24 mouse cellular contexts compared by ENCODE assay signal in the genomic region with DNA sequence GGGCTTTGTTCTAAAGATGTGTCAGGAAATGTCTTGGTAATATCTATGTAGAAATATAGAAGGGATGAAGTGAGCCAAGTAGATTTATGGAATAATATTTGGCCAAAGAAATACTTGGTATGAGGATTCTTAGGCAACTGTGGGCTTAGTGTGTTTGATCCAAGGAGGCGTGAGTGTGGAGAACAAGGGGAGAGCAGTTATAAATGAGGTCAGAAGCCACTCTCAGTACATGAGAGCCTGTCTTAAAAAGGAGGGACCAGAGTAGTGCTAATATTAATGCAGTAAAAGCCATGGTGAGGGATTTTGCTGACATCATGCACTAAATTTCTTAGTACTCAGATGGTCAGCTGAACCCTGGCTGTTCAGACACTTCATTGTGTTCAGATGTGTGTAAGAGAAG. TPM values are rescaled to one million over a fixed set of nuclear protein-coding genes. Genes with fewer than 3 reads are reported as not detected.
DNase-seq lines count a peak whose midpoint lies in the region; ATAC-seq and TF ChIP-seq lines count a peak whose summit lies in the region.
"Had no signal": no experiment of that assay in that cellular context is flagged by ENCODE, and none has a peak within 500 bp of the region (broad histone marks: within the 10 kb centered on the region; RNA-seq: fewer than 3 reads in every experiment).

No protein-coding gene starts in this region.

- no peak overlapping the region for H3K4me2 ChIP-seq in liver, embryonic 15.5 days
- H3K4me2 ChIP-seq in liver, embryonic 11.5 days: no peak overlapping the region
- no peak overlapping the region for H3K4me2 ChIP-seq in lung, embryonic 16.5 days (ENCODE audit: low read depth, low read length)
- no peak overlapping the region for H3K4me2 ChIP-seq in lung, postnatal 0 days (replicated peaks; ENCODE audit: low read depth, low read length)

- H3K4me3 ChIP-seq in heart, embryonic 10.5 days: no peak overlapping the region
- no peak overlapping the region for H3K4me3 ChIP-seq in liver, embryonic 15.5 days (replicated peaks)
- no peak overlapping the region for H3K4me3 ChIP-seq in liver, embryonic 11.5 days (ENCODE audit: low read depth, low read length)
- no peak overlapping the region for H3K4me3 ChIP-seq in lung, embryonic 16.5 days (ENCODE audit: low read length)
- H3K4me3 ChIP-seq in lung, postnatal 0 days (ENCODE audit: low read depth, low read length): no peak overlapping the region

- WGBS in heart, embryonic 10.5 days: 85% methylated on average over 1 of the region's 1 CpGs
- WGBS in liver, embryonic 15.5 days (ENCODE audit: insufficient replicate concordance): 87% methylated on average over 1 of the region's 1 CpGs
- 85% methylated on average over 1 of the region's 1 CpGs for WGBS in liver, embryonic 11.5 days
- 74% methylated on average over 1 of the region's 1 CpGs for WGBS in lung, embryonic 16.5 days
- WGBS in lung, postnatal 0 days: 61% methylated on average over 1 of the region's 1 CpGs

- H3K4me1 ChIP-seq in heart, embryonic 10.5 days: no peaks in the 10 kb centered on the region
- peaks cover 6% of the 10 kb centered on the region; the same call in 1 of the 2 replicates for H3K4me1 ChIP-seq in liver, embryonic 15.5 days (replicated peaks)
- no peaks in the 10 kb centered on the region; the same call in 1 of the 2 replicates for H3K4me1 ChIP-seq in liver, embryonic 11.5 days (replicated peaks; ENCODE audit: control insufficient read depth, insufficient read depth, low read length)
- no peaks in the 10 kb centered on the region for H3K4me1 ChIP-seq in lung, embryonic 16.5 days (replicated peaks; ENCODE audit: control insufficient read depth, insufficient read depth, low read length)
- no peaks in the 10 kb centered on the region for H3K4me1 ChIP-seq in lung, postnatal 0 days (ENCODE audit: insufficient read depth, low read depth, low read length)

- DNase-seq in heart, adult 11 months: peak; percentile 19
- DNase-seq in heart, embryonic 10.5 days (ENCODE audit: low spot score): no peak
- DNase-seq in liver, embryonic 11.5 days (ENCODE audit: low spot score): no peak
- no peak for DNase-seq in lung, postnatal 36 days
- DNase-seq in lung, postnatal 0 days (ENCODE audit: low spot score): peak; percentile 60
- no peak for DNase-seq in lung, postnatal 4 days
- DNase-seq: adrenal gland, adult 2 months; adrenal gland, adult 8-10 months; adrenal gland, postnatal 10 days; adrenal gland, postnatal 14 days; adrenal gland, postnatal 25 days; adrenal gland, postnatal 36 days; B cell, adult 2 months; cerebellum, adult 11 months; cerebellum, adult 11-12 months had no signal

- H3K9me3 ChIP-seq in heart, embryonic 10.5 days: no peaks in the 10 kb centered on the region
- no peaks in the 10 kb centered on the region for H3K9me3 ChIP-seq in liver, embryonic 15.5 days (replicated peaks)
- no peaks in the 10 kb centered on the region for H3K9me3 ChIP-seq in liver, embryonic 11.5 days (ENCODE audit: control insufficient read depth, low read length)
- no peaks in the 10 kb centered on the region for H3K9me3 ChIP-seq in lung, embryonic 16.5 days (ENCODE audit: control insufficient read depth, low read length)
- no peaks in the 10 kb centered on the region for H3K9me3 ChIP-seq in lung, postnatal 0 days (ENCODE audit: low read length)
- H3K9me3 ChIP-seq: G1E had no signal

- H3K9ac ChIP-seq in liver, embryonic 15.5 days: no peak overlapping the region
- H3K9ac ChIP-seq in liver, embryonic 11.5 days (ENCODE audit: low read depth, low read length): no peak overlapping the region
- H3K9ac ChIP-seq in lung, embryonic 16.5 days (ENCODE audit: low read length): no peak overlapping the region
- H3K9ac ChIP-seq in lung, postnatal 0 days (replicated peaks; ENCODE audit: low read depth): no peak overlapping the region

- ATAC-seq in liver, embryonic 15.5 days (ENCODE audit: insufficient read depth): no peak
- ATAC-seq in liver, embryonic 11.5 days (replicated peaks; ENCODE audit: low FRiP score): no peak
- ATAC-seq in lung, embryonic 16.5 days (ENCODE audit: low read depth): 0 out of 2 replicates have a peak, but pooled peaks have one; percentile 26
- ATAC-seq in lung, postnatal 0 days: peak; percentile 59
- ATAC-seq: activated CD4-positive, CD25-positive, alpha-beta regulatory T cell, adult 4 months; CD4-positive, CD25-positive, alpha-beta regulatory T cell, adult 4 months; Patski had no signal

- no peaks in the 10 kb centered on the region for H3K27me3 ChIP-seq in heart, embryonic 10.5 days (ENCODE audit: insufficient read depth, poor library complexity, severe bottlenecking)
- H3K27me3 ChIP-seq in liver, embryonic 15.5 days: no peaks in the 10 kb centered on the region
- H3K27me3 ChIP-seq in liver, embryonic 11.5 days (replicated peaks; ENCODE audit: control insufficient read depth, insufficient read depth, low read length): no peaks in the 10 kb centered on the region
- no peaks in the 10 kb centered on the region for H3K27me3 ChIP-seq in lung, embryonic 16.5 days (ENCODE audit: control insufficient read depth, insufficient read depth, low read depth, low read length)
- no peaks in the 10 kb centered on the region for H3K27me3 ChIP-seq in lung, postnatal 0 days (replicated peaks; ENCODE audit: insufficient read depth, low read length)
- H3K27me3 ChIP-seq: CH12.LX, Patski had no signal

- no peak for TF ChIP-seq CTCF in lung, postnatal 0 days (IDR thresholded peaks at IDR 0.05)

- TF ChIP-seq EP300 in lung, postnatal 0 days (IDR thresholded peaks at IDR 0.05): no peak

- H3K36me3 ChIP-seq in heart, embryonic 10.5 days: peaks cover 60% of the 10 kb centered on the region
- H3K36me3 ChIP-seq in liver, embryonic 15.5 days (replicated peaks): peaks cover 72% of the 10 kb centered on the region
- H3K36me3 ChIP-seq in liver, embryonic 11.5 days (ENCODE audit: control insufficient read depth, insufficient read depth, low read length): peaks cover 26% of the 10 kb centered on the region
- peaks cover 14% of the 10 kb centered on the region for H3K36me3 ChIP-seq in lung, embryonic 16.5 days (ENCODE audit: control insufficient read depth, insufficient read depth, low read length)
- H3K36me3 ChIP-seq in lung, postnatal 0 days (ENCODE audit: insufficient read depth, low read length): peaks cover 38% of the 10 kb centered on the region; the same call in 1 of the 2 replicates

- no peak overlapping the region for H3K27ac ChIP-seq in heart, embryonic 10.5 days
- H3K27ac ChIP-seq in liver, embryonic 15.5 days (replicated peaks): 0 out of 2 replicates have a peak overlapping the region, but pooled peaks have one; percentile 19
- no peak overlapping the region for H3K27ac ChIP-seq in liver, embryonic 11.5 days (ENCODE audit: low read depth, low read length)
- H3K27ac ChIP-seq in lung, embryonic 16.5 days (ENCODE audit: low read length): no peak overlapping the region
- H3K27ac ChIP-seq in lung, postnatal 0 days (ENCODE audit: low read length): no peak overlapping the region

RNA-seq across cellular contexts. Expression of a gene that starts 7.2 kb away (rescaled TPM):
- not detected in 2 replicates for polyA plus RNA-seq in heart, embryonic 10.5 days (2016; fragmentation: Nextera tagmentation; extraction: Ambion mirVana)
- 0.10 and 0.13 TPM in 2 replicates for polyA plus RNA-seq in liver, embryonic 15.5 days (2015; fragmentation: Nextera tagmentation; extraction: Ambion mirVana)
- polyA plus RNA-seq in liver, embryonic 11.5 days (2014; fragmentation: Nextera tagmentation; extraction: Ambion mirVana): 0.10 TPM in 1 of 2 replicates, not detected in the other
- polyA plus RNA-seq in lung, embryonic 16.5 days (2015; fragmentation: Nextera tagmentation; extraction: Ambion mirVana): not detected in 2 replicates
- not detected in 2 replicates for polyA plus RNA-seq in lung, postnatal 0 days (2015; fragmentation: Nextera tagmentation; extraction: Ambion mirVana)
- polyA plus RNA-seq: activated CD4-positive, CD25-positive, alpha-beta regulatory T cell, adult 4 months; C2C12; G1E; Patski had no signal

RNA-seq across cellular contexts. Expression of a gene that starts 10.0 kb away (rescaled TPM):
- not detected in 2 replicates for polyA plus RNA-seq in heart, embryonic 10.5 days (2016; fragmentation: Nextera tagmentation; extraction: Ambion mirVana)
- not detected in 2 replicates for polyA plus RNA-seq in liver, embryonic 15.5 days (2015; fragmentation: Nextera tagmentation; extraction: Ambion mirVana)
- not detected in 2 replicates for polyA plus RNA-seq in liver, embryonic 11.5 days (2014; fragmentation: Nextera tagmentation; extraction: Ambion mirVana)
- polyA plus RNA-seq in lung, embryonic 16.5 days (2015; fragmentation: Nextera tagmentation; extraction: Ambion mirVana): not detected in 2 replicates
- not detected in 2 replicates for polyA plus RNA-seq in lung, postnatal 0 days (2015; fragmentation: Nextera tagmentation; extraction: Ambion mirVana)
- polyA plus RNA-seq: activated CD4-positive, CD25-positive, alpha-beta regulatory T cell, adult 4 months; adrenal gland, adult 2 months; brain, embryonic 14.5 days; C2C12; CD4-positive, CD25-positive, alpha-beta regulatory T cell, adult 4 months; G1E; Patski had no signal

RNA-seq across cellular contexts. Expression of a gene that starts 11.3 kb away (rescaled TPM):
- 4.3 and 8.4 TPM in 2 replicates for polyA plus RNA-seq in heart, embryonic 10.5 days (2016; fragmentation: Nextera tagmentation; extraction: Ambion mirVana)
- polyA plus RNA-seq in liver, embryonic 15.5 days (2015; fragmentation: Nextera tagmentation; extraction: Ambion mirVana): 11.0 and 11.4 TPM in 2 replicates
- 8.7 and 10.6 TPM in 2 replicates for polyA plus RNA-seq in liver, embryonic 11.5 days (2014; fragmentation: Nextera tagmentation; extraction: Ambion mirVana)
- polyA plus RNA-seq in lung, embryonic 16.5 days (2015; fragmentation: Nextera tagmentation; extraction: Ambion mirVana): 6.7 and 9.7 TPM in 2 replicates
- polyA plus RNA-seq in lung, postnatal 0 days (2015; fragmentation: Nextera tagmentation; extraction: Ambion mirVana): 3.7 and 4.2 TPM in 2 replicates
- polyA plus RNA-seq: activated CD4-positive, CD25-positive, alpha-beta regulatory T cell, adult 4 months; C2C12; G1E had no signal

RNA-seq across cellular contexts. Expression of a gene that starts 30.2 kb away (rescaled TPM):
- polyA plus RNA-seq in heart, embryonic 10.5 days (2016; fragmentation: Nextera tagmentation; extraction: Ambion mirVana): 1.5 and 1.9 TPM in 2 replicates
- polyA plus RNA-seq in liver, embryonic 15.5 days (2015; fragmentation: Nextera tagmentation; extraction: Ambion mirVana): 1.4 and 1.7 TPM in 2 replicates
- 3.2 and 3.5 TPM in 2 replicates for polyA plus RNA-seq in liver, embryonic 11.5 days (2014; fragmentation: Nextera tagmentation; extraction: Ambion mirVana)
- 1.9 and 2.9 TPM in 2 replicates for polyA plus RNA-seq in lung, embryonic 16.5 days (2015; fragmentation: Nextera tagmentation; extraction: Ambion mirVana)
- polyA plus RNA-seq in lung, postnatal 0 days (2015; fragmentation: Nextera tagmentation; extraction: Ambion mirVana): 1.4 and 1.6 TPM in 2 replicates
- polyA plus RNA-seq: adrenal gland, adult 2 months; G1E had no signal

RNA-seq across cellular contexts. Expression of a gene that starts 30.9 kb away (rescaled TPM):
- polyA plus RNA-seq in heart, embryonic 10.5 days (2016; fragmentation: Nextera tagmentation; extraction: Ambion mirVana): 46.2 and 46.3 TPM in 2 replicates
- polyA plus RNA-seq in liver, embryonic 15.5 days (2015; fragmentation: Nextera tagmentation; extraction: Ambion mirVana): 46.4 and 50.0 TPM in 2 replicates
- 75.0 and 85.9 TPM in 2 replicates for polyA plus RNA-seq in liver, embryonic 11.5 days (2014; fragmentation: Nextera tagmentation; extraction: Ambion mirVana)
- polyA plus RNA-seq in lung, embryonic 16.5 days (2015; fragmentation: Nextera tagmentation; extraction: Ambion mirVana): 63.5 and 63.6 TPM in 2 replicates
- 38.3 and 40.9 TPM in 2 replicates for polyA plus RNA-seq in lung, postnatal 0 days (2015; fragmentation: Nextera tagmentation; extraction: Ambion mirVana)

Comparison
In these comparisons a context has a peak if more than half of its experiments do, and no peak if none do; other contexts are left out.
1. DNase-seq: peak in heart, adult 11 months (single experiment) and lung, postnatal 0 days (single experiment); none in heart, embryonic 10.5 days (single experiment), liver, embryonic 11.5 days (single experiment), lung, postnatal 36 days (single experiment) and lung, postnatal 4 days (0 of 2).
2. ATAC-seq: peak in lung, embryonic 16.5 days (single experiment) and lung, postnatal 0 days (single experiment); none in liver, embryonic 15.5 days (single experiment) and liver, embryonic 11.5 days (single experiment).